Comparison of ENCODE assay signal across 9 mouse cellular contexts in the genomic region with DNA sequence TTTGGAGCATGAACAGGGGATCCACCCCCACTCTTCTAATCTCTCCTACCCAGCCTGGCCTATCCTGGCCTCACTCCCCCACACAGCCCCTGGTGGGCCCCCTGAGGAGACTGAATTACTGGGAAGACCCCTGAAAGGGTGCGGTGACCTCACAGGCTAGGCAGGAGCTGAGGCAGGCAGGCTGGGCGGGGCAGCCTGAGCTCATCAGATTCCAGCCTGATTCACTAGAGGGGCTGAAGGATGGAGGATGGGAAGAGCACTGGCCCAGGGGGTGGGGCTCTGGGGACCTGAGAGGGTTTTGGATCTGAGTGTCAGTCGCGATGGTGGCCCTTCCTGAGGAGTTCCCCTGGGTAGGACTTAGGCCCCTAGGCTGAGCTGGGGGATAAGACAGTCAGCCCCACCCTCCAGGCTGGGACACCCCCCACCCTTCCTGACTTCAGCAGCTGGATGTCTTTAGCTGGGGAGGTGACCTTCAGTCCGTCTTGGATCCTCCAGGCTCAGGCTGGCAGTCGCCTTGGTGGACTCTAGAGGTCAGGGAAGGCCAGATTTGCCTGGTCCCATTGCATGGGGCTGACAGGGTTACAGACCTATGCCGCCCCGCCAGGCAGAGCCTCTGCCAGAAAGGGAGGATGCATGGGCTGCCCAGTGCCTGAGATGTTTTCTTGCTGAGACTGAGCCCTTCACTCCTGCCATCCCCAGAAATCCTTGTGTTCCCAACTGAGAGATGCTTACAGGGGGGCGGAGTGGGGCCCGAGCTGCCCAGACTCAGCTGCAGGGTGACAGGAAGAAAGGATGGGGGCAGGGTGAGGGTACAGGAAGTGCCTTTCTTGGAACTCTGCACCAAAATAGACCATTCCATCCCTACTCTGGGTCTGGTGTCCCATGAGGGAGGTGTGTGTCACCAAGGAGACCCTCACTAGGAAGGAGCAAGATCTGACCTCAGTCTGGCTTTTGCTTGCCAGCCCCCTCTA. TPM values are rescaled to one million over a fixed set of nuclear protein-coding genes. Genes with fewer than 3 reads are reported as not detected.
DNase-seq lines count a peak whose midpoint lies in the region; ATAC-seq lines count a peak whose summit lies in the region.
"Had no signal": no experiment of that assay in that cellular context is flagged by ENCODE, and none has a peak within 500 bp of the region (broad histone marks: within the 10 kb centered on the region; RNA-seq: fewer than 3 reads in every experiment).

No protein-coding gene starts in this region.

- ATAC-seq in hindbrain, embryonic 14.5 days (ENCODE audit: low FRiP score), result no peak
- ATAC-seq in hindbrain, embryonic 12.5 days (ENCODE audit: low FRiP score), result 0 out of 2 replicates have a peak, but pooled peaks have one; percentile 18
- no peak for ATAC-seq in cerebellum, adult (ENCODE audit: insufficient number of reproducible peaks, low FRiP score, low TSS enrichment)

- DNase-seq in hindbrain, embryonic 10.5 days (ENCODE audit: low spot score), result peak; percentile 20
- DNase-seq in hindbrain, embryonic 14.5 days (ENCODE audit: low spot score), result no peak
- DNase-seq in embryo, embryonic 10 days (ENCODE audit: low spot score), result peak; percentile 74
- peak; percentile 60 to 81 for DNase-seq in lung, postnatal 4 days
- no peak for DNase-seq in adrenal gland, adult 2 months
- no peak for DNase-seq in cerebellum, postnatal 4 days (ENCODE audit: low spot score in 2 of 2)

- no peak overlapping the region; the same call in 1 of the 2 replicates for H3K4me3 ChIP-seq in hindbrain, embryonic 10.5 days
- H3K4me3 ChIP-seq in hindbrain, embryonic 14.5 days (replicated peaks; ENCODE audit: low read length), result no peak overlapping the region
- no peak overlapping the region for H3K4me3 ChIP-seq in hindbrain, embryonic 12.5 days

- peak overlapping the region; percentile 64 for H3K27ac ChIP-seq in hindbrain, embryonic 10.5 days
- H3K27ac ChIP-seq in hindbrain, embryonic 14.5 days, result no peak overlapping the region
- H3K27ac ChIP-seq in hindbrain, embryonic 12.5 days, result no peak overlapping the region

- H3K9ac ChIP-seq in hindbrain, embryonic 14.5 days, result no peak overlapping the region; the same call in 1 of the 2 replicates
- H3K9ac ChIP-seq in hindbrain, embryonic 12.5 days, result no peak overlapping the region

- H3K9me3 ChIP-seq in hindbrain, embryonic 10.5 days, result no peaks in the 10 kb centered on the region
- no peaks in the 10 kb centered on the region for H3K9me3 ChIP-seq in hindbrain, embryonic 14.5 days (ENCODE audit: control insufficient read depth, low read length)
- no peaks in the 10 kb centered on the region for H3K9me3 ChIP-seq in hindbrain, embryonic 12.5 days (replicated peaks)

- WGBS in hindbrain, embryonic 10.5 days, result 10% methylated on average over 10 of the region's 10 CpGs
- WGBS in hindbrain, embryonic 14.5 days, result 14% methylated on average over 10 of the region's 10 CpGs
- WGBS in hindbrain, embryonic 12.5 days, result 16% methylated on average over 10 of the region's 10 CpGs

- H3K36me3 ChIP-seq in hindbrain, embryonic 10.5 days, result no peaks in the 10 kb centered on the region
- no peaks in the 10 kb centered on the region for H3K36me3 ChIP-seq in hindbrain, embryonic 14.5 days (replicated peaks; ENCODE audit: control insufficient read depth, insufficient read depth)
- H3K36me3 ChIP-seq in hindbrain, embryonic 12.5 days, result no peaks in the 10 kb centered on the region

- H3K4me2 ChIP-seq in hindbrain, embryonic 14.5 days (replicated peaks), result no peak overlapping the region
- no peak overlapping the region for H3K4me2 ChIP-seq in hindbrain, embryonic 12.5 days (replicated peaks)

- peaks cover 27% of the 10 kb centered on the region for H3K27me3 ChIP-seq in hindbrain, embryonic 10.5 days (ENCODE audit: insufficient read depth, poor library complexity, severe bottlenecking)
- no peaks in the 10 kb centered on the region; the same call in 1 of the 2 replicates for H3K27me3 ChIP-seq in hindbrain, embryonic 14.5 days (ENCODE audit: control insufficient read depth, insufficient read depth, low read length)
- H3K27me3 ChIP-seq in hindbrain, embryonic 12.5 days, result peaks cover 19% of the 10 kb centered on the region

- peaks cover 59% of the 10 kb centered on the region for H3K4me1 ChIP-seq in hindbrain, embryonic 10.5 days (replicated peaks)
- 0 out of 2 replicates have a peak, but pooled peaks cover 10% of the 10 kb centered on the region for H3K4me1 ChIP-seq in hindbrain, embryonic 14.5 days (replicated peaks; ENCODE audit: control insufficient read depth, insufficient read depth, low read length)
- peaks cover 31% of the 10 kb centered on the region for H3K4me1 ChIP-seq in hindbrain, embryonic 12.5 days

RNA-seq across cellular contexts. Expression of gene Cd248, which starts 8.8 kb away (rescaled TPM):
- 26.9 and 39.1 TPM in 2 replicates for polyA plus RNA-seq in hindbrain, embryonic 10.5 days (2016; fragmentation: Nextera tagmentation; extraction: Ambion mirVana)
- polyA plus RNA-seq in hindbrain, embryonic 14.5 days (2014; fragmentation: Nextera tagmentation; extraction: Ambion mirVana), result 23.8 and 26.4 TPM in 2 replicates
- 32.0 and 41.9 TPM in 2 replicates for polyA plus RNA-seq in hindbrain, embryonic 12.5 days (2016; fragmentation: Nextera tagmentation; extraction: Ambion mirVana)
- 10 to 100 TPM; 10.4 to 19.8 TPM for total RNA-seq in adrenal gland, adult 2 months (2021)
- 23.4 and 24.1 TPM in 2 replicates for polyA plus RNA-seq in adrenal gland, adult 2 months (2012; rRNA removed)

RNA-seq across cellular contexts. Expression of gene Rin1, which starts 8.8 kb away (rescaled TPM):
- polyA plus RNA-seq in hindbrain, embryonic 10.5 days (2016; fragmentation: Nextera tagmentation; extraction: Ambion mirVana), result 2.3 and 3.0 TPM in 2 replicates
- 1.1 and 1.4 TPM in 2 replicates for polyA plus RNA-seq in hindbrain, embryonic 14.5 days (2014; fragmentation: Nextera tagmentation; extraction: Ambion mirVana)
- 1.4 and 1.6 TPM in 2 replicates for polyA plus RNA-seq in hindbrain, embryonic 12.5 days (2016; fragmentation: Nextera tagmentation; extraction: Ambion mirVana)
- total RNA-seq in adrenal gland, adult 2 months (2021), result 1 to 10 TPM; 3.1 to 9.6 TPM
- polyA plus RNA-seq in adrenal gland, adult 2 months (2012; rRNA removed), result 8.8 and 11.6 TPM in 2 replicates
- total RNA-seq: hematopoietic stem cell, adult 5-6 weeks had no signal

RNA-seq across cellular contexts. Expression of gene Brms1, which starts 17.9 kb away (rescaled TPM):
- polyA plus RNA-seq in hindbrain, embryonic 10.5 days (2016; fragmentation: Nextera tagmentation; extraction: Ambion mirVana), result 86.8 and 91.8 TPM in 2 replicates
- polyA plus RNA-seq in hindbrain, embryonic 14.5 days (2014; fragmentation: Nextera tagmentation; extraction: Ambion mirVana), result 28.6 and 29.5 TPM in 2 replicates
- polyA plus RNA-seq in hindbrain, embryonic 12.5 days (2016; fragmentation: Nextera tagmentation; extraction: Ambion mirVana), result 56.9 and 61.2 TPM in 2 replicates
- 10 to 100 TPM; 28.5 to 28.8 TPM for total RNA-seq in adrenal gland, adult 2 months (2021)
- 30.3 and 36.2 TPM in 2 replicates for polyA plus RNA-seq in adrenal gland, adult 2 months (2012; rRNA removed)

RNA-seq across cellular contexts. Expression of gene AC124502.3, which starts 20.4 kb away (rescaled TPM):
- 2.4 and 3.2 TPM in 2 replicates for polyA plus RNA-seq in hindbrain, embryonic 10.5 days (2016; fragmentation: Nextera tagmentation; extraction: Ambion mirVana)
- polyA plus RNA-seq in hindbrain, embryonic 14.5 days (2014; fragmentation: Nextera tagmentation; extraction: Ambion mirVana), result 1.4 and 1.9 TPM in 2 replicates
- polyA plus RNA-seq in hindbrain, embryonic 12.5 days (2016; fragmentation: Nextera tagmentation; extraction: Ambion mirVana), result 2.5 and 4.0 TPM in 2 replicates
- 1 to 10 TPM; 1.6 to 2.6 TPM for total RNA-seq in adrenal gland, adult 2 months (2021)
- 0.55 and 0.89 TPM in 2 replicates for polyA plus RNA-seq in adrenal gland, adult 2 months (2012; rRNA removed)

RNA-seq across cellular contexts. Expression of gene B4gat1, which starts 20.5 kb away (rescaled TPM):
- polyA plus RNA-seq in hindbrain, embryonic 10.5 days (2016; fragmentation: Nextera tagmentation; extraction: Ambion mirVana), result 38.8 and 41.6 TPM in 2 replicates
- polyA plus RNA-seq in hindbrain, embryonic 14.5 days (2014; fragmentation: Nextera tagmentation; extraction: Ambion mirVana), result 93.7 and 101 TPM in 2 replicates
- polyA plus RNA-seq in hindbrain, embryonic 12.5 days (2016; fragmentation: Nextera tagmentation; extraction: Ambion mirVana), result 43.8 and 48.7 TPM in 2 replicates
- 10 to 100 TPM; 27.8 to 44.9 TPM for total RNA-seq in adrenal gland, adult 2 months (2021)
- 49.9 and 51.8 TPM in 2 replicates for polyA plus RNA-seq in adrenal gland, adult 2 months (2012; rRNA removed)
- total RNA-seq: hematopoietic stem cell, adult 5-6 weeks had no signal

Comparison
In these comparisons a context has a peak if more than half of its experiments do, and no peak if none do; other contexts are left out.
1. DNase-seq: peak in hindbrain, embryonic 10.5 days (single experiment), embryo, embryonic 10 days (single experiment) and lung, postnatal 4 days (2 of 2); none in hindbrain, embryonic 14.5 days (single experiment), adrenal gland, adult 2 months (single experiment) and cerebellum, postnatal 4 days (0 of 2).